In the genomic region with DNA sequence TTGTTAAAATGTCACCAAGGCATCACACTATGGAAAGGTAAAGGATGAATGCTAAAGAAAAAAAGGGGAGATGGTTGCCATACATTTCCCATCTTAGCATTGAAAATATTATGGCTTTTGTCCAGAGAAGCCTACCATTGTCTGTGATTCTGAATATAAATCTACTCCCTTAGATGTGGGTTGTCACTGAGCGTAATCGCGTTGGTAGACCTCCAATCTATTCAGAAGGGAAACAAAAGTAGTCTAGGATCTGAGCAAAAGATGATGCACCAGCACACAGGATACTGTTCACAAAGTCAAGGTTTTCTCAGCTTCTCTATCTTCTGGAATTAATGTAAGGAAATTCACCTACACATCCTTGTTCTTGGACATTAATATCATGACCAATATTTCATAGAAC, we compare ENCODE assay signal across 32 mouse cellular contexts.
"Had no signal": no experiment of that assay in that cellular context is flagged by ENCODE, and none has a peak within 500 bp of the region (broad histone marks: within the 10 kb centered on the region; RNA-seq: fewer than 3 reads in every experiment).

No protein-coding gene starts in this region.

- DNase-seq: heart, postnatal 10 days; heart, postnatal 14 days; heart, postnatal 36 days; heart, postnatal 4 days; kidney, adult 11 months; kidney, adult 18-20 months; kidney, adult 2 months; kidney, adult 8-10 months; kidney, adult 9 months; kidney, postnatal 10 days; kidney, postnatal 14 days; kidney, postnatal 25 days; kidney, postnatal 36 days; kidney, postnatal 4 days; layer of hippocampus, postnatal 36 days had no signal

- ATAC-seq: hindbrain, embryonic 16.5 days; hindbrain, postnatal 0 days; inflammation-experienced regulatory T-cells, adult 6 months; intestine, embryonic 15.5 days; intestine, embryonic 16.5 days; intestine, postnatal 0 days had no signal

- H3K9ac ChIP-seq: heart, embryonic 12.5 days; heart, embryonic 13.5 days; heart, embryonic 15.5 days; hindbrain, embryonic 12.5 days; hindbrain, embryonic 13.5 days; hindbrain, embryonic 14.5 days; hindbrain, embryonic 15.5 days; intestine, embryonic 15.5 days; kidney, embryonic 15.5 days had no signal

- H3K27ac ChIP-seq: heart, embryonic 13.5 days; heart, embryonic 15.5 days; hindbrain, embryonic 10.5 days; hindbrain, embryonic 12.5 days; hindbrain, embryonic 13.5 days; hindbrain, embryonic 14.5 days; hindbrain, embryonic 15.5 days; hindbrain, postnatal 0 days; intestine, embryonic 15.5 days; kidney, embryonic 15.5 days; kidney, postnatal 0 days; layer of hippocampus, adult 2 months had no signal

- H3K4me1 ChIP-seq: heart, embryonic 12.5 days; heart, embryonic 13.5 days; heart, embryonic 15.5 days; hindbrain, embryonic 10.5 days; hindbrain, embryonic 12.5 days; hindbrain, embryonic 13.5 days; hindbrain, embryonic 15.5 days; intestine, embryonic 15.5 days; kidney, embryonic 15.5 days had no signal

- H3K9me3 ChIP-seq: heart, embryonic 12.5 days; heart, embryonic 13.5 days; heart, embryonic 15.5 days; hindbrain, embryonic 10.5 days; hindbrain, embryonic 12.5 days; hindbrain, embryonic 13.5 days; hindbrain, embryonic 15.5 days; intestine, embryonic 15.5 days; kidney, embryonic 15.5 days had no signal

- H3K27me3 ChIP-seq: heart, embryonic 12.5 days; heart, embryonic 13.5 days; heart, embryonic 15.5 days; hindbrain, embryonic 12.5 days; hindbrain, embryonic 13.5 days; hindbrain, embryonic 15.5 days; intestine, embryonic 15.5 days; kidney, embryonic 15.5 days had no signal

- H3K36me3 ChIP-seq: heart, embryonic 12.5 days; heart, embryonic 13.5 days; heart, embryonic 15.5 days; hindbrain, embryonic 10.5 days; hindbrain, embryonic 12.5 days; hindbrain, embryonic 13.5 days; hindbrain, embryonic 15.5 days; intestine, embryonic 15.5 days; kidney, embryonic 15.5 days had no signal

- H3K4me3 ChIP-seq: heart, embryonic 12.5 days; heart, embryonic 13.5 days; heart, embryonic 15.5 days; hindbrain, embryonic 10.5 days; hindbrain, embryonic 12.5 days; hindbrain, embryonic 13.5 days; hindbrain, embryonic 15.5 days; intestine, embryonic 15.5 days; kidney, embryonic 15.5 days; layer of hippocampus, adult 2 months had no signal
